Mouse (Mus musculus) embryonic fibroblast, embryonic 13.5 days (primary cell): ENCODE measurements around the gene Angptl8. TPM values are rescaled to one million over a fixed set of nuclear protein-coding genes. Genes with fewer than 3 reads are reported as not detected.

ENCODE experiments used
- H3K27ac ChIP-seq: 2 replicates; pipeline ENCODE4 v1.5.1; 2012; ENCODE audit warnings: low read length, control low read depth, inconsistent platforms; ENCODE audit not compliant: insufficient read depth
- H3K4me1 ChIP-seq: 2 replicates; pipeline ENCODE4 v1.6.1; 2011; ENCODE audit warnings: low read length; ENCODE audit not compliant: control insufficient read depth, insufficient read depth
- H3K4me3 ChIP-seq: 2 replicates; pipeline ENCODE4 v1.5.1; 2011; ENCODE audit warnings: mild to moderate bottlenecking, control low read depth, low read length; ENCODE audit not compliant: insufficient read depth
- CTCF ChIP-seq: IDR thresholded peaks from 2 replicates; pipeline ENCODE4 v1.5.1; 2011; ENCODE audit warnings: mild to moderate bottlenecking, control low read depth, low read length, moderate library complexity, borderline replicate concordance; ENCODE audit not compliant: insufficient read depth
- POLR2A ChIP-seq: IDR thresholded peaks from 2 replicates; pipeline ENCODE4 v1.6.1; 2011; ENCODE audit warnings: low read depth, mild to moderate bottlenecking, control low read depth, low read length, moderate library complexity
- polyA plus RNA-seq: library from polyadenylated mRNA; stranded (reverse); fragments of >200 nt; gene quantifications from 2 replicates; pipeline ENCODE4 v1.2.4, GENCODE M21; 2011; ENCODE audit warnings: low read depth; ENCODE audit not compliant: missing spikeins, insufficient read length

Gene Angptl8
- polyA plus RNA-seq, 1 experiment, result not detected

DNA sequence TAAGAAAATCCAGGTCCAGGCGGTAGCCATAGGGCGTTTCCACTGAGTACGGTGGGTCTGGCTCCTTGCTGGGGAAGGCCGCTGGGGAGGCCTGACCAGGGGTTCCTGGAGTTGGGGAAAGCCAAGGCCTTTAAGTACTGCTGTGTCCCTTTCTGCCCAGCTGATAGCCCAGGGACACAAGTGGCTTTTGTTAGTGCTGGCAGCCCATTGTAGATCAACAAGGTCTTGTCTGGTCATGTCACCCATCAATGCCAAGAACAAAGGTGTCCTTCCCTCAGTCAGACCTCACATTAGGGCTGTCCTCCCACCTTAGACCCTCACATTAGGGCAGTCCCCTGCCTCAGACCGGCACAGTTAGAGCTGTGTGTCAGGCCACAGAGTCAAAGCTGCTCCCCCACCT lies 39.7 kb upstream of the Angptl8 start:
- H3K4me3 ChIP-seq, result no peak overlapping the region
- H3K27ac ChIP-seq, result peak overlapping the region; percentile 39; the same call in 1 of the 2 replicates
- peaks cover 10% of the 10 kb centered on the region; the same call in 1 of the 2 replicates for H3K4me1 ChIP-seq
- TF ChIP-seq POLR2A, result no peak
- no peak for TF ChIP-seq CTCF

DNA sequence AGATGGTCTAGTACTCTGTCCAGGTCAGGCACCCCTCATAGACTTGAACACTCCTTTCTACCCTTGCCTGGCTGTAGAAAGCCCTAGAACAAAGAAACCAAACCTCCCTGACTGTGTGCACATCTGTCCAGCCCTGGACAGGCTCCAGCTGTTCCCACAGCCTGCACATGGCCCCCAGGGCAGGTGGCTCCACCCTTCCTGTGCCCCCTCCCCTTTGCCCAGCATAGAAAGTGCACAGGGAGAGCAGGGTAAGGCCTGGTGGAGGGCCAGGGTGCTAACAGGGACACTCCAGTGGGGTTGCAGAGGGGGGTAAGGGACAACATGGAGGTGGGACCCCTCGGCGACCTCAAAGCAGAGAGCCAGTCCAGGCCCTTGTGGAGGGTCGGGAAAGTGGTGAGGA lies 39.1 kb upstream of the Angptl8 start:
- H3K4me1 ChIP-seq, result peaks cover 10% of the 10 kb centered on the region; the same call in 1 of the 2 replicates
- H3K4me3 ChIP-seq, result peak overlapping the region; percentile 16; the same call in 1 of the 2 replicates
- H3K27ac ChIP-seq, result peak overlapping the region; percentile 22
- TF ChIP-seq POLR2A (no peak), CTCF (no peak)

DNA sequence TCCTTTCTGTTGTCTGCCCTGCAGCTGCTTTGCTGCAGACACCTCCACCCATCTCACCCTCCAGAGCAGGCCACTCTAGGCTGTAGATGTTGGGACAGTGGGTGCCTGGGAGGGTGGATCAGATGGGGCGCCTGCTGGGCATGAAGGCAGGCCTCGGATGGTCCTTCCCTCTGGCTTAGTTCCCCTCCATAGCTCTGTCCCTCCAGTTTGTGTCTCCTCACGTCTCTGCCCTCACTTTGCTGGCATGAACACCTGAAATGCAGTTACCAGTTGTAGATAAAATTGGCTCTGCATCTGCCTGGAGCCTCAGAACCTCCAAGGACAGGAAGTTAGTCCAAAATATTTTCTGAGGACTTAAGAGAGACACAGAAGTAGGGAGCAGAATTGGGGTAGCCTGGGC lies 38.4 kb upstream of the Angptl8 start:
- Histone ChIP-seq H3K4me1 (0 out of 2 replicates have a peak, but pooled peaks cover 7% of the 10 kb centered on the region), H3K4me3 (peak overlapping the region; percentile 82), H3K27ac (peak overlapping the region; percentile 90)
- TF ChIP-seq CTCF, result no peak
- TF ChIP-seq POLR2A, result no peak; the same call in 1 of the 2 replicates

DNA sequence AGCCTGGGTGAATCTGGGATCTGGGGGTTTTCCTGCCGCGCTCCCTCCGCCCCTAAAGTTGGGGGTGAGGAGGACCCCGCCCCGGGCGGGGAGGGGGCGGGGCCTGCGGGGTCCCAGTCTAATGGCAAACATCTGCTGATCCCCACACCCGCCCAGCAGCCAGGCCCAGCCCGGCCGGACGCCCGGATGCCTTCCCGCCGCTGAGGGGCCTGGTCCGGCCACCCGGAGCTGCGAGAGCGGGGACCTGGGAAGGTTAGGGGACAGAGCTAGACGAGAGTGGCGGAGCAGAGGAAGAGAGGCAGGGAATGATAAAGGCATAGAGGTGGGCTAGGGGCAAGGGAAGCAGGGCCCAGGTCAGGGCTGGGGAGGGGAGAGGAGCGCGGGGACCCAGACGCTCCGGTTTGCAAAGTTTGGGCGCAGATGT lies 37.4 kb upstream of the Angptl8 start:
- no peak for TF ChIP-seq CTCF
- peak; percentile 68; the same call in 1 of the 2 replicates for TF ChIP-seq POLR2A
- Histone ChIP-seq H3K4me3 (peak overlapping the region; percentile 82), H3K4me1 (0 out of 2 replicates have a peak, but pooled peaks cover 7% of the 10 kb centered on the region), H3K27ac (peak overlapping the region; percentile 90)

DNA sequence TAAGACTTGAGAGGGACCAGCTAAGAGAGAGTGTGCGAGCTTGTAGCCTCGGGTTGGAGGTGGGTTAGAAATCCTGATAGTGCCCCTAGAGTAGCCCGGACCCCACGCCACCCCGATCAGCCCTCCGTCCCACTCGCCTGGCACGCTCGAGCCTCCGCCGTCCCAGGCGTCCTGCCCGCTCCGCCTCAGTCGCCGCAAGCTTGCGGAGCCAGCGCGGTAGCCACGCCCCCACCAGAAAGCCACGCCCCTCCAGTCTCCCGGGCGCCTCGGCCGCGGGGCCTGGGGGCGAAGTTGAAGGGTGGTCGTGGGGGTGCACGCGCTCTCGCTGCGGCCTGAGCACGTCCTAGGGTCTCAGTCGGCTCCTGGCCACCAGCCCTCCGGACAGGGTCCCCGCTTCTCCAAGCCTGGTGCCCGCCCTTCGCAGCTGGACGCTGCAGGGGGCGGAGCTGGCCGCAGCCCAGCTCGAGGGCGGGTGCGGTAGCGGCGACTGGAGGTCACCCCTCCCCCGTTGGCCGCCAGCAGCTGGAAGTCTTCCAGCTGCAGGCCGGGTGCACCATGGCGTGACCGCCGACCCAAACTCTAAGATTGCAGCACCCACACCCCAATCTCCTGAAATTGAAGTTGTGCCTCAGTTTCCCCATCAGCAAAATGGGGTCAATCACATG lies 36.8 kb upstream of the Angptl8 start, which contains the start of gene Kank2:
Gene Kank2, minus strand, starts transcription at position 400 of the 665 bp plus-strand sequence.
- Histone ChIP-seq H3K27ac (peak within 1 kb of the TSS; percentile 90), H3K4me1 (peaks cover 7% of the 10 kb centered on the region; the same call in 1 of the 2 replicates)
- TF ChIP-seq CTCF (no peak), POLR2A (peak; percentile 92)

DNA sequence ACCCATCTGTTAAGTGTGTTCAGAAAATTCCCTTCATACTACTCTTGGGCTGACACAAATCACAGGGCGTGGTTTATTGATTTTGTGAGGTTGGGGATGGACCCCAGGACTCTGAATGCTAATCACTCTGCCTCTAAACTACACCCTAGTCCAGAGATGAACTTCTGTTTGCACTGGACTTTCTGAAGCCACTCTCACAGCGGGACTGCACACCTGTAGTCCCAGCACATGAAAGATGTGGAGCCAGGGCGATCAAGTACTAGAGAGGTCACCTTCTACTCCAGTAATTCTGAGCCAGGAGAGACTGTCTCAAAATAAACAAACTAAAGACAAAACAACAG lies 36.3 kb upstream of the Angptl8 start:
- no peak for TF ChIP-seq CTCF
- TF ChIP-seq POLR2A, result no peak
- H3K27ac ChIP-seq, result peak overlapping the region; percentile 84
- H3K4me1 ChIP-seq, result peaks cover 7% of the 10 kb centered on the region; the same call in 1 of the 2 replicates
- no peak overlapping the region for H3K4me3 ChIP-seq

More for the DNA sequence above, 36.8 kb upstream of the Angptl8 start, which contains the start of gene Kank2:
- peak within 1 kb of the TSS; percentile 82 for H3K4me3 ChIP-seq

DNA sequence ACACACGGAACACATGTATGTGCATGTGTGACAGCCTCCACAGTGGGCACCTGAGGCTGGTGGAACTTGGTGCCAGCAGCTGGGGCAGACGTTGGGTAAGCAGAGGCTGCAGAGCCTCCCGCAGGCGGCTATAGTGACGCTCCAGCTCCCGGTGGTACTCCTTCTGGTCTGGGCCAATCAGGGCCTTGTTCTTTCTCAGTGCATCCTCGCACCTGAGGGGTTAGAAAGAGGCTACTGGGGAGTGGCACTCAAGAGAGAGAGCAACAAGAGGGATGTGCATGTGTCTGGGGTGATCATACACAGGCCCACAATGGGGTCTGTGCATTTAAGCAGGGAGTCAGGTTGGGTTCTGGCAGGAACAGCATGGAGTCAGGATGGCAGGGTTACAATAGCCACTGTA lies 34.2 kb upstream of the Angptl8 start:
- no peak overlapping the region for H3K4me3 ChIP-seq
- peaks cover 4% of the 10 kb centered on the region; the same call in 1 of the 2 replicates for H3K4me1 ChIP-seq
- no peak for TF ChIP-seq POLR2A
- no peak for TF ChIP-seq CTCF
- no peak overlapping the region for H3K27ac ChIP-seq

DNA sequence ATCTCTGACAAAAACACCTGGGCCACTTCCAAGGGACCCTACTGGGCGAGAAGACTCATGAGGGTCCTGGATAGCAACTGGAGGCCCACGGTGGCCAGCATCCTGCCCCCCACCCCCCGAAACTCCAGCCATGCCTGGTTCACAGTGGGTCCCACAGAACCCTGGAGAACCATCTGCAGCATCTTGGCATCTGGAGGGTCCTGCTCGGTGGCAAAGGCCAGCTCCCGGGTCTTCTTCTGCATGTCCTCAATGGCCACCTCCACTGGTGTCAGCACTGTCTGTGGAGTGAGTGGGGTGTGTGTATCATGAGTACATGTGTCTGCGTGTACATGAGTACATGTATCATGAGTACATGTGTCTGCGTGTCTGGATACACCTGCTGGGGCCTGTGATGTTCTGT lies 33.7 kb upstream of the Angptl8 start:
- H3K27ac ChIP-seq, result no peak overlapping the region
- no peak overlapping the region for H3K4me3 ChIP-seq
- TF ChIP-seq CTCF, result no peak
- no peak for TF ChIP-seq POLR2A
- peaks cover 4% of the 10 kb centered on the region; the same call in 1 of the 2 replicates for H3K4me1 ChIP-seq

DNA sequence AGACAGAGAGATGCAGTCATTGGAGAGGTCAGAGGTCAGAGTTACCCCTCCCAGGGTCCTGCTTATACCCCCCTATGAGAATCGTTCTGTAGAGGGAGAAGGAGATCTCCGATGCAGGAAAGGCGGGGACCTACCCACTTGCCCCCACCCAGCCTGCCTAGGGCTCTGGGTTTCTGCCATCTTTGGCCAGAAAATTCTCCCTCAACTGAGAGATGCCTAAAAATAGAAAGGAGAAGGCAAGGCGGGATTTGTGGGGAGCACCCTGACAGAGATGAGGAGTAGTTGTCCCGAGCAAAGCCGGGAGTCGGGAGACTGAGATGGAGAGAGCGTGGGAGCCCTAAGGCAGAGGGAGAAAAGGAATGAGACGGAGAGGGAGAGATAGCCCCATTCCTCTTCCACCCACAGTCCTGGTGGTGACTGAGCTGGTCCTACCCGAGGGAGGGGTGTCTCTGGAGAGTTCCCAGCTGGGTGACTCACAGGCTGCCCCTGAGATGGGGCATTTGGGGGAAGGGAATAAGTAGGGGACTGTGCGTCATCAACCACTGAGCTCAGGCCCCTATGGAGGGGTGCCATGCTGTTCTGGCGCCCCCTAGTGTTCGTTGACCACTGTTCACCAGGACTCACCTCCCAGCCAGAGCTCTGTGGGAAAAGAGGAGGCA lies 31.2 kb upstream of the Angptl8 start:
- Histone ChIP-seq H3K27ac (peak overlapping the region; percentile 94), H3K4me3 (no peak overlapping the region), H3K4me1 (no peaks in the 10 kb centered on the region; the same call in 1 of the 2 replicates)
- TF ChIP-seq POLR2A (peak; percentile 59), CTCF (peak; percentile 94)

DNA sequence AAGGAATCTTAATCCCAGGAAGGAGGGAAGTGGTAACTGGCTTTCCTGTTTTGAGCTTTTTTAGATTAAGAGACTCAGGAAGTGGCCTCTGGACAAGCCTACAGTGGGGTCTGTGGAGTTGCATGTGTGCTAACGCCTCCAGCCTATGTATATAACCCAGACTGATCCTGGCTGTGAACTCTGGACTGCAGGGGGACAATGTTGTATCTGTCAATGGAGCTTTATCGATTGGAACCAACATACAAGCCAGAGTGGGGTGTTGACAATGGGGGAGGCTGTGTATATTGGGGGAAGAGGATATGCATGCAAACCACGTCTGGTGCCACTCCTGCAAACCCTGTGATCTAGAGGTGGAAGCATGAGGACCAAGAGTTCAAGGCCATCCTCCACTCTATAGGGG lies 28.9 kb upstream of the Angptl8 start:
- H3K4me3 ChIP-seq, result no peak overlapping the region
- no peaks in the 10 kb centered on the region; the same call in 1 of the 2 replicates for H3K4me1 ChIP-seq
- no peak overlapping the region for H3K27ac ChIP-seq
- TF ChIP-seq POLR2A (no peak), CTCF (no peak)
